24 mouse cellular contexts compared by ENCODE assay signal in the genomic region with DNA sequence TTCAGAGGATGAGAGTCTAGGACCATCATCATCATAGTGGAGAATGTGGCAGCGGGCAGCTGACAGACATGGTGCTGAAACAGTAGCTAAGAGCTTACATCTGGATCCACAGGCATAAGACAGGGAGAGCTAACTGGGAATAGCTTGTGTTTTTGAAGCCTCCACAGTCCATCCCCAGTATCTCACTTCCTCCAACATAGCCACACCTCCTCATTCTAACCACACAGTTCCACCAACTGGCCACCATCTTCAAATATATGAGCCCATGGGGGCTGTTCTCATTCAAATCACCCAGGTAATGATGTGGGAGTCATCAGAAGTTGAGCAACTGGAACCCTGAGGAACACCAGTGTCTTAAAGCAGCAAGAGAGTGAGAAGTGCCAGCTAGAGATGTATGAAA. TPM values are rescaled to one million over a fixed set of nuclear protein-coding genes. Genes with fewer than 3 reads are reported as not detected.
DNase-seq lines count a peak whose midpoint lies in the region; ATAC-seq and TF ChIP-seq lines count a peak whose summit lies in the region.
"Had no signal": no experiment of that assay in that cellular context is flagged by ENCODE, and none has a peak within 500 bp of the region (broad histone marks: within the 10 kb centered on the region; RNA-seq: fewer than 3 reads in every experiment).

No protein-coding gene starts in this region.

- peaks cover 0 to 7% of the 10 kb centered on the region in 2 experiments; a peak in 1 of 4 replicates for H3K4me1 ChIP-seq in MEL (ENCODE audit: control insufficient read depth in 1 of 2, insufficient read depth in 2 of 2, low read length in 2 of 2)
- H3K4me1 ChIP-seq: embryonic facial prominence, embryonic 13.5 days; embryonic facial prominence, embryonic 15.5 days; forebrain, embryonic 10.5 days; forebrain, embryonic 12.5 days had no signal

- H3K4me3 ChIP-seq in MEL (ENCODE audit: control insufficient read depth in 1 of 2, insufficient read depth in 1 of 2, low read depth in 2 of 2, low read length in 2 of 2): no peak overlapping the region
- H3K4me3 ChIP-seq: embryonic facial prominence, embryonic 13.5 days; embryonic facial prominence, embryonic 15.5 days; erythroblast, embryonic 14.5 days; forebrain, embryonic 10.5 days; forebrain, embryonic 12.5 days had no signal

- H3K79me2 ChIP-seq in MEL (ENCODE audit: control insufficient read depth, insufficient read depth, low read length, poor library complexity): no peaks in the 10 kb centered on the region

- peak; percentile 17 for DNase-seq in A20 (ENCODE audit: low read depth, low spot score)
- DNase-seq in MEL (ENCODE audit: low read depth, low spot score): peak; percentile 34
- no peak for DNase-seq in cerebellum, postnatal 25 days
- no peak for DNase-seq in natural killer cell, adult 2 months (ENCODE audit: low spot score in 2 of 2)
- no peak for DNase-seq in gastrocnemius, postnatal 4 days (ENCODE audit: low spot score in 2 of 2)
- DNase-seq: adrenal gland, adult 2 months; adrenal gland, postnatal 10 days; adrenal gland, postnatal 25 days; cerebellum, adult 11 months; cerebellum, adult 18-20 months; cerebellum, adult 8-10 months; cerebellum, adult 9-11 months; cerebellum, postnatal 14 days; embryo, embryonic 11 days had no signal

- no peaks in the 10 kb centered on the region for H3K27me3 ChIP-seq in MEL (ENCODE audit: control insufficient read depth in 1 of 2, insufficient read depth in 2 of 2, low read length in 2 of 2)
- H3K27me3 ChIP-seq: embryonic facial prominence, embryonic 13.5 days; embryonic facial prominence, embryonic 15.5 days; forebrain, embryonic 12.5 days had no signal

- peak; percentile 54 for ATAC-seq in common myeloid progenitor, adult 5-6 weeks (replicated peaks; ENCODE audit: low read depth, poor library complexity, severe bottlenecking)
- ATAC-seq in megakaryocyte progenitor cell, adult 5-6 weeks (replicated peaks; ENCODE audit: poor library complexity): peak; percentile 19; the same call in 1 of the 2 replicates
- ATAC-seq: forebrain, embryonic 14.5 days; forebrain, embryonic 16.5 days had no signal

- TF ChIP-seq EP300 in MEL (IDR thresholded peaks at IDR 0.05; ENCODE audit: low read depth in 1 of 2, low read length in 2 of 2): no peak

- H3K9ac ChIP-seq in MEL (ENCODE audit: control insufficient read depth, low read depth, low read length, poor library complexity, severe bottlenecking): no peak overlapping the region
- H3K9ac ChIP-seq: embryonic facial prominence, embryonic 13.5 days; embryonic facial prominence, embryonic 15.5 days; forebrain, embryonic 12.5 days had no signal

- no peaks in the 10 kb centered on the region for H3K36me3 ChIP-seq in MEL (ENCODE audit: control insufficient read depth in 1 of 2, insufficient read depth in 2 of 2, low read length in 2 of 2)
- H3K36me3 ChIP-seq: embryonic facial prominence, embryonic 15.5 days; forebrain, embryonic 10.5 days; forebrain, embryonic 12.5 days had no signal

- no peak for TF ChIP-seq POLR2A in MEL (IDR thresholded peaks at IDR 0.05; ENCODE audit: control insufficient read depth in 1 of 2, insufficient read depth in 1 of 2, low read depth in 1 of 2, low read length in 2 of 2, poor library complexity in 1 of 2)

- TF ChIP-seq CTCF in MEL (IDR thresholded peaks at IDR 0.05 in 2 of 3, conservative IDR thresholded peaks at IDR 0.05 in 1 of 3; ENCODE audit: control insufficient read depth in 1 of 3, insufficient read depth in 1 of 3, low read depth in 2 of 3, low read length in 3 of 3, poor library complexity in 1 of 3, severe bottlenecking in 1 of 3): no peak

- no peaks in the 10 kb centered on the region for H3K9me3 ChIP-seq in MEL (replicated peaks; ENCODE audit: insufficient read depth, low read length)
- H3K9me3 ChIP-seq: embryonic facial prominence, embryonic 13.5 days; embryonic facial prominence, embryonic 15.5 days; forebrain, embryonic 10.5 days; forebrain, embryonic 12.5 days; G1E had no signal

- H3K27ac ChIP-seq in MEL (ENCODE audit: control insufficient read depth, low read depth, low read length): no peak overlapping the region
- H3K27ac ChIP-seq: embryonic facial prominence, embryonic 13.5 days; embryonic facial prominence, embryonic 15.5 days; forebrain, embryonic 10.5 days; forebrain, embryonic 12.5 days had no signal

- no peak for TF ChIP-seq RAD21 in MEL (IDR thresholded peaks at IDR 0.05; ENCODE audit: low read depth, low read length)

TF ChIP-seq in MEL, 35 proteins besides CTCF, POLR2A, EP300 and RAD21:
- TF ChIP-seq SMC3 (IDR thresholded peaks at IDR 0.05; ENCODE audit: low read depth, low read length) (no peak), TBP (IDR thresholded peaks at IDR 0.05; ENCODE audit: low read depth, low read length) (no peak), MYC (IDR thresholded peaks at IDR 0.05; ENCODE audit: low read depth, low read length) (no peak), NELFE (IDR thresholded peaks at IDR 0.05; ENCODE audit: low read depth, low read length) (no peak), MAFK (IDR thresholded peaks at IDR 0.05; ENCODE audit: borderline replicate concordance, low read depth, low read length) (no peak), MYB (IDR thresholded peaks at IDR 0.05; ENCODE audit: low read depth, low read length) (no peak), JUND (IDR thresholded peaks at IDR 0.05; ENCODE audit: low read depth, low read length) (no peak), KAT2A (conservative IDR thresholded peaks at IDR 0.05; ENCODE audit: low read depth, low read length) (no peak), MXI1 (IDR thresholded peaks at IDR 0.05; ENCODE audit: low read depth, low read length) (no peak), GATA1 (IDR thresholded peaks at IDR 0.05; ENCODE audit: low read depth, low read length) (no peak), ZMIZ1 (IDR thresholded peaks at IDR 0.05; ENCODE audit: low read depth, low read length) (no peak), MAZ (IDR thresholded peaks at IDR 0.05; ENCODE audit: low read depth, low read length) (no peak), POLR2AphosphoS5 (IDR thresholded peaks at IDR 0.05; ENCODE audit: borderline replicate concordance, low read depth, low read length) (no peak), ZKSCAN1 (IDR thresholded peaks at IDR 0.05; ENCODE audit: low read depth, low read length) (no peak), MEF2A (IDR thresholded peaks at IDR 0.05; ENCODE audit: extremely low read depth, insufficient replicate concordance, low read depth, low read length, poor library complexity, severe bottlenecking) (no peak), ZNF384 (IDR thresholded peaks at IDR 0.05; ENCODE audit: low read depth, low read length) (no peak), E2F4 (IDR thresholded peaks at IDR 0.05; ENCODE audit: borderline replicate concordance, low read depth, low read length) (no peak), MAX (IDR thresholded peaks at IDR 0.05; ENCODE audit: low read length) (no peak), HCFC1 (IDR thresholded peaks at IDR 0.05; ENCODE audit: low read depth, low read length) (no peak), ELF1 (IDR thresholded peaks at IDR 0.05; ENCODE audit: low read depth, low read length) (no peak)

RNA-seq across cellular contexts. Expression of a gene that starts 25.3 kb away (rescaled TPM):
- 0.46 and 0.82 TPM in 2 replicates for total RNA-seq in MEL (2012; rRNA removed)
- polyA plus RNA-seq in MEL (2012; ENCODE audit: insufficient read depth in 1 of 2, insufficient read length in 2 of 2, low read depth in 1 of 2, low replicate concordance in 2 of 2, missing spikeins in 1 of 2): under 1 TPM in 1 of 2 experiments, not detected in 1; 0.77 TPM
- 4.5 and 5.7 TPM in 2 replicates for total RNA-seq in common myeloid progenitor, adult 5-6 weeks (2017)
- total RNA-seq in megakaryocyte progenitor cell, adult 5-6 weeks (2015): 0.39 and 1.0 TPM in 2 replicates
- 0.29 and 1.1 TPM in 2 replicates for total RNA-seq in megakaryocyte progenitor cell, adult 5-6 weeks (2017)
- total RNA-seq in gastrocnemius, postnatal 4 days (2021): 1 to 10 TPM; 2.5 to 3.6 TPM
- polyA plus RNA-seq: erythroblast, embryonic 14.5 days; G1E had no signal

RNA-seq across cellular contexts. Expression of a gene that starts 42.5 kb away (rescaled TPM):
- 26.3 and 28.9 TPM in 2 replicates for total RNA-seq in MEL (2012; rRNA removed)
- 10 to 100 TPM in 1 of 2 experiments, not detected in 1; 30.7 TPM for polyA plus RNA-seq in MEL (2012; ENCODE audit: insufficient read depth in 1 of 2, insufficient read length in 2 of 2, low read depth in 1 of 2, low replicate concordance in 2 of 2, missing spikeins in 1 of 2)
- total RNA-seq in common myeloid progenitor, adult 5-6 weeks (2017): 51.3 and 55.6 TPM in 2 replicates
- total RNA-seq in megakaryocyte progenitor cell, adult 5-6 weeks (2015): 21.0 and 22.1 TPM in 2 replicates
- 38.2 and 48.4 TPM in 2 replicates for total RNA-seq in megakaryocyte progenitor cell, adult 5-6 weeks (2017)
- total RNA-seq in gastrocnemius, postnatal 4 days (2021): 10 to 100 TPM; 12.3 to 13.3 TPM

RNA-seq across cellular contexts. Expression of a gene that starts 42.7 kb away (rescaled TPM):
- total RNA-seq in MEL (2012; rRNA removed): 3.5 and 4.2 TPM in 2 replicates
- 1 to 10 TPM in 1 of 2 experiments, not detected in 1; 7.2 TPM for polyA plus RNA-seq in MEL (2012; ENCODE audit: insufficient read depth in 1 of 2, insufficient read length in 2 of 2, low read depth in 1 of 2, low replicate concordance in 2 of 2, missing spikeins in 1 of 2)
- total RNA-seq in common myeloid progenitor, adult 5-6 weeks (2017): 2.3 TPM in 1 of 2 replicates, not detected in the other
- 2.0 and 2.6 TPM in 2 replicates for total RNA-seq in megakaryocyte progenitor cell, adult 5-6 weeks (2015)
- total RNA-seq in megakaryocyte progenitor cell, adult 5-6 weeks (2017): 1.1 and 1.3 TPM in 2 replicates
- 1 to 10 TPM; 3.1 to 5.6 TPM for total RNA-seq in gastrocnemius, postnatal 4 days (2021)

RNA-seq across cellular contexts. Expression of a gene that starts 52.4 kb away (rescaled TPM):
- total RNA-seq in MEL (2012; rRNA removed): 23.0 and 24.3 TPM in 2 replicates
- 10 to 100 TPM in 1 of 2 experiments, not detected in 1; 35.2 TPM for polyA plus RNA-seq in MEL (2012; ENCODE audit: insufficient read depth in 1 of 2, insufficient read length in 2 of 2, low read depth in 1 of 2, low replicate concordance in 2 of 2, missing spikeins in 1 of 2)
- total RNA-seq in common myeloid progenitor, adult 5-6 weeks (2017): 23.5 and 33.1 TPM in 2 replicates
- total RNA-seq in megakaryocyte progenitor cell, adult 5-6 weeks (2015): 19.7 and 22.6 TPM in 2 replicates
- total RNA-seq in megakaryocyte progenitor cell, adult 5-6 weeks (2017): 25.6 and 30.3 TPM in 2 replicates
- 10 to 100 TPM; 20.8 to 21.0 TPM for total RNA-seq in gastrocnemius, postnatal 4 days (2021)

Comparison
In these comparisons a context has a peak if more than half of its experiments do, and no peak if none do; other contexts are left out.
1. DNase-seq: peak in A20 (single experiment) and MEL (single experiment); none in cerebellum, postnatal 25 days (0 of 2), natural killer cell, adult 2 months (0 of 2) and gastrocnemius, postnatal 4 days (0 of 2).